Mouse (Mus musculus): ENCODE measurements around the gene Man2b1.

Man2b1 gene

DNA sequence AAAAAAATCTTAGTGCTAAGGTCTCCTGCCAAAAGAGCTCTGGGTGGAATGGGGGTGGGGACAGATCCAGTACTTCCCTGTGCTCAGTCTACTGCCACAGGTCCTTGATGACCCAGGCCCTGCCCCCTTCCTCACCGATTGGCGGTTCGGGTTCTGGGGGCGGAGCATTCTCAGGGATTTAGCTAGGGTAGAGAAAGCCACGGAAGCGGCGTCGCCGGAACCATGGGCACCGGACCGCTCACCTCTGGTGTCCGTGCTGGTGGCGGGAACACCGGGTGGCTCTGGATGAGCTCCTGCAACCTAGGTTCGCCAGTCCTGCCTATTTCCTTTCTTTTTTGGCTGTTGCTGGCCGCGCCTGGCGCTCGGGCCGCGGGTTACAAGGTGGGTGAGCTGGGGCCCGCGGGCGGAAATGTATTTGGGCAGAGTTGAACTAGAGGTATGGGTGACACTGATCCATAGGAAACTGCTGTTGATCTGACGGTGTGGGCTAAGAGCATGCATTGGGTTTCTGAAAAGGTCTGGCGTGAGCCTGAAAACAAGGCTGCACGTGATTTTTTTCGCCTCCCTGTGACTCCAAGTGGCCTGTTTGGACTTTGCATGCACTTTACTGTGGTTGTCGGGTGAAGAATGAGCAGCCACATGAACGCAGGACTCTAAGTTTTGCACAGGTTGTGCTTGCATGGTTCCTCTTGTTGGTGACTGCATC is at the start of gene Man2b1:
Gene Man2b1, plus strand, starts transcription at position 163 of the 706 bp plus-strand sequence.
- DNase-seq (ENCODE audit: low spot score in 2 of 2), result peak; percentile 94

DNA sequence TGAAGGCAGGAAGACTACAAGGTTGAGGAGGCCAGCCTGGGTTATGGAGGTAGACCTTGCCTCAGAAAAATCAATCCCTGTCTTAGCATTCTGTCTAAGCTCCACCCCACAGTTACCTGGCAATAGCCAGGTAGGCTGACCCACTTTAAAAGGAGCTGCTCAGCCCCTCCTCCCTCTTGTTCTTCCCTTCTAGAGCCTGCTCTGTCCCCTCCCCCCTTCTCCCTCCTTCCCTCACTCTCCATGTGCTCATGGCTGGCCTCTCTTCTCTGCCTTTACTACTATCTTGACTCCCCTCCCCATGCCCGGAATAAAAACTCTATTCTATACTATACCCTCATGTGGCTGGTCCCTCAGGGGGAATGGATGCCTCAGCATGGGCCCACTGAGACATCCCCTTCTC is 49.2 kb upstream of the Man2b1 start:
- DNase-seq (ENCODE audit: low spot score in 2 of 2), result no peak

DNA sequence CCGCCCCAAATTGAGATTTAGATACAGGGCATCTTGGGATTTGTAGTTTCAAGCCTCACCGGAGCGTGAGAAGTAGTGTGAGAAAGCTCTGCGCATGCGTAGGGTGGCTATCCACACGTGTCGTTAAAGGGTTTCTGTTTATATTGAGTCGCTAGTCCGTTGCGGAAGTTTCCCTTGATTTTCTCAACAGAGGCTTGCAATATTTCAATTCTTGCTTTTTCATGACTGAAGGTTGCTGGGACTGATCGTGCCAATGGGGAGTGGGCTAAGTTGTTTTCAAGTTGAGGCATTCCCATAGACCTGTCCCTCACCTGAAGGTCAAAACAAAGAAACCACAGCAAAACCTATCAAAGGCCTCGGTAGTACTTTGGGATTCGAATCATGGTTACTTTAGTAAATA is 48.3 kb upstream of the Man2b1 start:
- peak; percentile 88 to 90 for DNase-seq (ENCODE audit: low spot score in 2 of 2)

DNA sequence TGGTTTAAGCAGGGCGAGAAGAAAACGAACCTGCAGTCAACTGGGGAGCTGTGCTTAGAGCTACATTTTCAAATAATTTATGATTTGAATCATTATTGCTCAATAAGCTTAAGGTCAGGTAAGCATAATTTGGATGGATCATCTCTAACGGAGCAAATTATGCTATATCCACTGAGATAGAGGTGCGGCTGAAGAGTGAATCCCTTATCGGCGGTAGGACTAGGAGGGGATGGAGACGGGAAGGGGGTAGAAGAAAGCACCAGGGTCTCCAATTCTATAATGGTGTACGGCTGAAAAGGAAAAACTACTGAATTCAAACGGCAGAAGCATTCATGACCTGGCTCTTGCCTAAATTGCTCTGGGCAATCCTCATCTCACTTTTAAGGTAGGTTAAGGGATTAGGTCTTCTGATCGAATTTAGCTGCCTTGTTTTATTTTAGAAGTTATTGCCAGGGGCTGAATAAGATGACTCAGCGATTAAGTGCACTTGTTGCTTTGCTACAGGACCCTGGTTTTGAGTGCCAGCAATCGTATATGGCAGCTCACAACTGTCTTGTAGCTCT is 47.8 kb upstream of the Man2b1 start:
- DNase-seq (ENCODE audit: low spot score in 2 of 2), result no peak

DNA sequence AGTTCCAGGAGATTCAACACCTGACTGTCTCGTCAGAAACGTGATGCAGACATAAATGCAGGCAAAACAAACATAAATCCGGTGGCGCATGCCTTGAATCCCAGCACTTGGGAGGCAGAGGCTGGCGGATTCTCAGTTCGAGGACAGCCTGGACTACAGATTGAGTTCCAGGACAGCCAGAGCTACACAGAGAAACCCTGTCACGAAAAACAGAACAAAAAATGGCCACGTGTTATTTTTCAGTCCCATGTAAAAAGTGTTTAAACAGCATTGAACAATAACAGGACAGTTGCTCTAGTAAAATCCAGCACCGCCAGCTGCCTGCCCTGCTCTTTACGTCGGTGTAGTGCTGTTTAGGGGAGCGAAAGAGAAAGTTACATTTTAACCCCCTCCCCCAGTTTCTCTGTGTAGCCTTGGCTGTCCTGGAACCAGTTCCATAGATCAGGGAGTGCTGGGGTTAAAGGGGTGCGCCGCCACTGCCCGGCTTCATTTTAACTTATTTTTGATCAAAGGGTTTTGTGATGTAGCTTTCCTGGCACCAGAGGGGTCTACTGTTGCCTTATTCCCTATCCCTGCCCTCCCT is 47.3 kb upstream of the Man2b1 start:
- DNase-seq (ENCODE audit: low spot score in 2 of 2), result no peak

DNA sequence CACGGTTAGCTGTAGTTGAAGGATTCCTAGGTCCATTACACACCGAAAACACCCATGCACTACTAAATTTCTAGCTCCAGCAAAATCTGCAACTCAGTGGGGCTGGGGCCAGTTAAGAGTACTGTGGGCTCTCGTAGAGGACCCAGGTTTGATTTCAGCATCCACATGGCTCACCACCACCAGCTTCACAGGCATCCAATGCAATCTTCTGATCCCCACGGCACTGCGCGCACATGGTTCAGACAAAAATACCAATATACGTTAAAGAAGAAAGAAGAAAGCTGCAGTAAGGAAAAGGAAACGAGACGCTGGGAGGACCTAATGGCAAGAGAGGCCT is 46.7 kb upstream of the Man2b1 start:
- DNase-seq (ENCODE audit: low spot score in 2 of 2), result no peak

DNA sequence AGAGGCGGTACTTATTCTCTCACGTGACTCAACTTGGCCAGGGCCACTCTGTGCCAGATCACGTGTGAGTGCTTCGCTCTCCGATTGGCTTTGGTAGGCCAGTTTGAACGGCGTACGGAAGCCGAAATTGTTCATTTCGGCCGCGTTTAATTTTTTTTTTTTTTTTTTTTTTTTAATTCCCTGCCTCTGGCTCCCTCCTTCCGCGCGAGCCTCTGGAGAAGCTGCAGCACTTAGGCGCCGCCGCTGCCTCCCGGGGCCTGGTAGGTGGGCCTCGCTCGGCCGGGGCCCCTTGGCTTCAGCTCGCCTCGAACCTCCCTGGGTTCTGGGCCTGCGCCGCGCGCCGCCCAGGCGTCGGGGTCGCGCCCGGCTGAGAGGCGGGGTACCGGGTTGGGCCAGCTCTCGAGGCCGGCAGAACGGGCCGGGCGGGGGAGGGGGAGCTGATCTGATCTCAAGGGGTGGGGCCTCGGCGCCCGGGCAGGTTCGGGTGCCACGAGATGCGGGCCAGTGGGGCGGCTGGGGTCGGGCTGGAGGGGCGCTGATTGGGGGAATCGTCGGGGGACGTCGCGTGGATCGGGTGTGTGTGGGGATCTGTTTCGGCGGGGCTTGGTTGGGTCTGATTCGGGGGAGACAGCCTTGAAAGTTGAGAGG is 46.2 kb upstream of the Man2b1 start, which contains the start of gene Tnpo2:
Gene Tnpo2, plus strand, starts transcription at position 198 of the 648 bp plus-strand sequence.
- peak; percentile 96 to 98 for DNase-seq (ENCODE audit: low spot score in 2 of 2)

DNA sequence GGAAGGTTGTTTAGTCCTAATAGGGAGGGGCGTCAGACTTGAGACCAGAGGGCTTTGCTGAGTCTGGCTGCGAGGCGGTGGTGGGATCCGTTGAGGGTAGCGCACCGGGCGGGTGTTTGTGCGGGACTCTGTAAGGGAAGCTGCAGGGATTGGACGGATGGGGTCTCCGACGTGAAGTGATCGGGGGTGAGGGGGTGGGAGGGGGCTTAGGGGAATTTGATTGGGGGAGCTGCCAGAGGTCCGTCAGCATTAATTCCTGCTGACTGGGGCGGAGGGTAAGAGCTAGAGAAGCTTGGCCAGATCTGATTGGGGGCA is 45.7 kb upstream of the Man2b1 start:
- DNase-seq (ENCODE audit: low spot score in 2 of 2), result no peak

DNA sequence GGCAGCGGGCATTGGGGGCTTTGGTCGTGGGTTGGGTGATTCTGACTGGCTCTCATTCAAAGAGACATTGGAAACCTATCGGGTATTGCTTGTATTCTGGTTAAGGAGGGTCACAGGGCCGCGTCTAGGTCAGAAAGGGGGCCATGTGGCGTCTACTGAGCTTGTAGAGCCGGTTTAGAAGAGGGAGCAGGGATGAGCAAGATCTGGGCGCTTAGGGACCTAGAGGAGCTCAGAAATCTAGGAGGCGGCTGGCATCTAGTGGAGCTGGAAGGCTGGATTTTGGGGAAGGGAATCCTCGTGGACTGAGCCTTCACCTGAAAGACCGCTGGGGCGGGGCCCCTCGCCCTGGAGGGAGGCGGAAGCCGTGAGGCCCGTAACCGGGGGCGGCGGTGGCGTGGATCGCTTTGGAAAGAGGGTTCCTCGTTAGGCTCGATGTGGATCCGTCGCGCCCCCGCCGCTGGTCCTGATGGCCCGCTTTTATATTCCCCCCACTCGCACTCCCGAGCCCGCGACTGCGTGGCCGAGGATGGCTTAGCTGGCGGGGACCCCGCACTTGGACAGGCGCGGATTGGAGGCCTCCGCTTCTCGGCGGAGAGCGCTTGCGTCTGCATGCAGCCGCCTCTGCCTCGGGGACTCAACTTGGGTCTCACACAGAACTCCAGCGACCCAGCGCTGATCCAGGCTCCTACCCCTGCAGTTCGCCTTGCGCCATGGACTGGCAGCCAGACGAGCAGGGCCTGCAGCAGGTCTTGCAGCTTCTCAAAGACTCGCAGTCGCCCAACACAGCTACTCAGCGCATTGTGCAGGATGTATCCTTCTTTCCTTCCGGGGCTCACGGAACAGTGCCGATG is 45.2 kb upstream of the Man2b1 start:
- DNase-seq (ENCODE audit: low spot score in 2 of 2), result peak; percentile 61 to 67

DNA sequence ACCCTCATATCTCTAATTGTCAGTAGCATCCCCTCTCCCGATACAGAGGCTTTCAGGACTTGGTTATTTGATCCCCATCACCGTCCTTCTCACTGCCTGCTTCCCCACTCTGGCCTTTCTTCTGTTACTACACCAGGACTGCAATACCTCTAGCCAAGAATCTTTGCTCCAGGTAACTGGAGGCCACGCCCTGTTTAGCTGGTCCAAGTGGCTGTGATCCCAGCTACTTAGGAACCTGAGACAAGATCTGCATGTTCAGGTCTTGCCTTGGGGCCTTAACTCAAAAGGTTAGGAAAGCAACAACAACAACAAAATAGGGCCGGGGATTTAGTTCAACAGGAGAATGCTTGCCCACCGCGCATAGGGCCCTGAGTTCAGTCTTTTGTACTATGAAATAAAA is 39.5 kb upstream of the Man2b1 start:
- no peak for DNase-seq (ENCODE audit: low spot score in 2 of 2)

DNA sequence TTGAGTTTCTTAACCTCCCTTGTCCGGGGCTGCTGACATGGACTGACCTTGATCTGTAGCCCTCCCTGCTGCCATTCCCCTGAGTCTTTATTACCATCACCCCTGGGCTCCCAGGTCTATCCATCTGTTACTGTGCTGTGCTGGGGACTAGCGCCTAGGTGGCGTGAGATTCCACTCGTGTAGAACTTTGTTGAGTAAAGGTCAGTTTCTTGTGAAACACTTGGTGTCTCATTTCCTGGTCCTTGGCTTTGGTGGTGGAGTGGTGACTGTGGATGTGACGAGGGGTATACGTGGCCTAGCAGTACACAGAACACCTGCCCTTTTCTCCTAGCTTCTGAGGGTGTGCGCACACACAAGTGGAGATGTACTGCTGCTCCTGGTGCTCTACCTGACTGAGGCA is 25.7 kb upstream of the Man2b1 start:
- no peak for DNase-seq (ENCODE audit: low spot score in 2 of 2)

DNA sequence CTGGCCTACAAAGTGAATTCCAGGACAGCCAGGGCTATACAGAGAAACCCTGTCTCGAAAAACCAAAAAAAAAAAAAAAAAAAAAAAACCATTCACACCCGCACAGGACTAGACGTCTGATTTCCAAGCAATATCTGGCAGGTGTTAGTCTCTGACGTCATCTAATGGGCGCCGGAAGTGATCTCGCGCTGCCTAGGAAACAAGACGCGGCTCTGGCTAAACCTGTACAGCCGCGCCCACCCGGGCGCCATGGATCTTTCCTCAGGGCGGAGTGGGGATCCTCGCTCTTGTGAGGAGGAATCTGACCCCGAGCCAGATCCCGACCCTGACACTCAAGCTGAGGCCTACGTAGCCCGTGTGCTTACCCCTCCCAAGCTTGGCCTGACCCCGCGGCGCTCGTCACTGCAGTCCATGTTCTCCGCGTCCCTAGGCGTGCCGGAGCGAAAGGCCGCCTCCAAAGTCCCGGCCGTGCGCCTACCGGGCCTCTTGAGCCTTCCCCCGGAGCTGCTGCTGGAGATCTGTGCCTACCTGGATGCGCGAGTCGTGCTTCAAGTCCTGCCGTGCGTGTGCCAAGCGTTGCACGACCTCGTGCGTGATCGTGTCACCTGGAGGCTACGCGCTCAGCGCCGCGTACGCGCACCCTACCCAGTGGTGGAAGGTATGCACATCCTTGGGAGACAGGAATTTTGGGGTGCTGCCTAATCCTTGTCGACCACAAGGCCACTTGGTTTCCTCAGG is 23.0 kb upstream of the Man2b1 start, which contains the start of gene Fbxw9:
Gene Fbxw9, plus strand, starts transcription at position 177 of the 738 bp plus-strand sequence.
- peak; percentile 94 to 97 for DNase-seq (ENCODE audit: low spot score in 2 of 2)

DNA sequence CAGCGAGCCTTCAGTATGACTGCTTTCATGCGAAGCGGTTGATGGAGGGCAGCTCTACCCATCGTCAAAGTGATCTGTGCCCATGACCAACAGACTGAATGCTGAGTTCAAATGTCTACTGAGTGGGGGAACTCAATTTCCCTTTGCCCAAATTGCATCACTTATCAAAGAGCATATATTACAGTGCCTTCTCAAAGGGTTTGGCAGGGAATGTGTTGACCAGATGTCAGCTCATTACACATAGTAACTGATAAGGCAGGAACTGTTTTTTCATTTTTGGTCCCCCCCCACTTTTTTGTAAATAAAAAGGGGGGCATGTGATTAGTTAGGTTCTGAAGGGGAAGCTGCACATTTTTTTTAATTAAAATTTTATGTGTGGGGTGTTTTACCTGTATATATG is 20.5 kb upstream of the Man2b1 start:
- no peak for DNase-seq (ENCODE audit: low spot score in 2 of 2)

DNA sequence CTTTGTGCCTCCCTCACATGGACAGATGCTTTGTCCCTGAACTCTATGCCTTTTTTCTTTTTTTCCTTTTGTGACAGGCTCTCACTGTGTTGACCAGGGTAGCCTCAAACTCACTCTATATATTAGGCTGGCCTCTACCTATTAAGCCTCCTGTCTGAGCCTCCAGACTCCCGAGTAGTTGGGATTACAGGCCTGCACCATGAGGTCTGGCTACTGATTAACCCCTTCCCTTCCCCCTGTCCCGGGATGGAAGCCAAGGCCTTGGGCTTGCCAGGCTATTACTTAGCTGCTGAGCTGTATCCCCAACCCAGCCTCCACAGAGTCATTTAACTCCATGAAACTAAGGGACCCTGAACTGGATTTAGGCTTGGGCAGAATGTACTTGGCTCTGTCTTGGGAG is 17.9 kb upstream of the Man2b1 start:
- no peak for DNase-seq (ENCODE audit: low spot score in 2 of 2)

DNA sequence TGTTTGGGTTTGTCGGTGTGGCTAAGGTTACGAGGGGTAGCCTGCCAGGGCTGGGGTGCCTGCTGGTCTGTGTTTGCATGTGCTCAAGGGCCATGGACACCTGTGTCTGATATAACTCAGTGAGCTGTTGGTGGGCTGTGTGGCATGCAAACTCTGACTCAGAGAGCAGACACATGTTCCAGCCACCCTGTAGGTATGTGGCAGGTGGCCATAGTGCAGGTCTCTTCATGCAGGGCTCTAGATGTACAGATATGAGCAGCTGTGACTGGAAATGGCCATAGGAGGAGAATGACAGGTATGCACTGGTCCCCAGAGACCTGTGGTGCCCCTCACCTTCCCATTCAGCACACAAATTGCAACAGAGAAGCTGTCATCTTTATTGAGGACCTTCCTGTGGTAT is 15.9 kb upstream of the Man2b1 start:
- no peak for DNase-seq (ENCODE audit: low spot score in 2 of 2)

DNA sequence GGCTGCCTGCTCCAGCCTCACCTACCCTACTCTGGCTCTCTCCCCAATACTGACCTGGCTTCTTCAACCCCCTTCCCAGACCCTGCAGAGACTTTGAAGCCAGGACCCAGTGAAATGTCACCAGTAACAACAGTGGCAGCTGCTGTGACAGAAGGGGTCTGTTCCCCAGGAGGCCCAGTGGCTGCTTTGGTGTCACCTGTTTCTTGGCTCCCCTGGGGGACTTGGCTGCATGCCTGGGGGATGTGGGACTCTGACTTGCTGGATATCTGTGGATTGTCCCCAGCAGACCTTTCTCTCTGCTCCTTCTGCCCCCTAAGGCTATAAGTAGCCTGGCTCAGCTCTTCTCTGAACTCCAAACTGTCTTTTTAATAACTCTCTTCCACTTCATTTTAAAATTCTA is 15.1 kb upstream of the Man2b1 start, which contains the start of gene Gm5741:
Gene Gm5741, minus strand, starts transcription at position 1 of the 400 bp plus-strand sequence.
- DNase-seq (ENCODE audit: low spot score in 2 of 2), result no peak

DNA sequence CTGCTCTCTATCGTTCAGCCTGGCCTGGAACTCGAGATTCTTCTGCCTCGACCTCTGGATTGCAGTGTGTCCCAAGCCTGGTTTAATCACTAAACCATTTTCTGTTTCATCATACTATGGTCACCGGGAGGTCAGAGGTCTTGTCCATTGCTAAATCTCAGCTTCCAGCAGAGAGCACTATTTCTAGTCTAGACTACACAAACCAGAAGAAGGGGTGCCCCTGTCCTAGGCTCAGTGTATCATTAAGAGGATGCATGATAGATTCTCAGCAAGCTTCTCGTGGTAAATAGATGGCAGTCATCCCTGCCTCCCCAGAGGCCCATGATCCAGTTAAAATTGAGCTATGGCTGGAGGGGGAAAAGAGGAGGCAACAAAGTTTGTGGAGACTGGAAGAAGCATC is 12.0 kb upstream of the Man2b1 start:
- no peak for DNase-seq (ENCODE audit: low spot score in 2 of 2)

DNA sequence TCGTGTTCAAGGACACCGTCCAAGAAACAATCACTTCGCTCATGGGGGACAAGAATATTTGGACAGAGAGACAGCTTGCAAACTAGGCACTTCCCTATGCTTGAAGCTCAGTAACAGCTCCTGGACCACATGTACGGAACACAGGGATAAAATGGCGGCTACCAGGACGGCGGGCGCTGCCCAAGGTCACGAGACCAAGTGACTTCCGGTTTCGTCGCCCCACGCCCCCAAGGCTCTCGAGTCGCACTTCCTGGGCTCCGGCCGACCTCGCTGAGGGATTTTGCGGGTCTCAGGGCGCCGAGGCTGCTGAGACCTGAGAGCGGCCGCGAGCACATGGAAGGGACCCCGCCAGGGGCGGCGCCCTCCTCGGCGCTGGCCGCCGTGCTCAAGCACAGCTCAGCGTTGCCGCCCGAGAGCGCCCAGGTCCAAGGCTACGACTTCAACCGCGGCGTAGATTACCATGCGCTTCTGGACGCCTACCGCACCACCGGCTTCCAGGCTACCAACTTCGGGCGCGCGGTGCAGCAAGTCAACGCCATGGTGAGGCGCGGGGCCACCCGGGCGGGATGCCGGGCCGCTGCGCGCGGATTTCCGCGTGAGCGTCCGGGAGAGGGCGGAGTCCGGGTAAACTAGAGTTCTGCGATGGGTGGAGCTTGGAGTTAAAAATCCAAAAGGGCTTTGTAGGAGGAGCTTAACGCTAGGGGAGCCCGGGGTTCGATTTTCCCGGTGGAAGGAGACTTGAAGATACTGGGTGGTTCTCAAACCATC is 11.4 kb upstream of the Man2b1 start, which contains the start of gene Dhps:
Gene Dhps, plus strand, starts transcription at position 244 of the 768 bp plus-strand sequence.
- DNase-seq (ENCODE audit: low spot score in 2 of 2), result peak; percentile 96

DNA sequence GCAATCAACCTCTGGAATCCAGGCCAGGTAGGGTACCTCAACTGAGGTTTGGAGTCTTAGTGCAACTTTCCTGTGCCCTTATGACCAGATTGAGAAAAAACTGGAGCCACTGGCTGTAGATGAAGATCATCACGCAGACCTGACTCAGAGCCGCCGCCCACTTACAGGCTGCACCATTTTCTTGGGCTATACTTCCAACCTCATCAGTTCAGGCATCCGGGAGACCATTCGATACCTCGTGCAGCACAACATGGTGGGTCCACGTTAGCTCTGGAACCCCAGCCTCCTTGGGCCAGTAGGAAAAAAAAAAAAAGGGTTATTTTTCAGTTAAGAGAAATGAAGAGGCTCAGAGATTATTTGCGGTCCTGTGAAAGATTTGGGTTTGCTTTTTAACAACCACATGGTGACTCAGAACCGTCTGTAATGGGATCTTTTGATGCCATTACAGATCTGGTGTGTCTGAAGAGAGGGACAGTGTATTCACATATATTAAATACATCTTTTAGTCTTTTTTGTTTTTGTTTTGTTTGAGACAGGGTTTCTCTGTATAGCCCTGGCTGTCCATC is 10.6 kb upstream of the Man2b1 start:
- DNase-seq (ENCODE audit: low spot score in 2 of 2), result peak in 1 of 2 experiments; percentile 60

DNA sequence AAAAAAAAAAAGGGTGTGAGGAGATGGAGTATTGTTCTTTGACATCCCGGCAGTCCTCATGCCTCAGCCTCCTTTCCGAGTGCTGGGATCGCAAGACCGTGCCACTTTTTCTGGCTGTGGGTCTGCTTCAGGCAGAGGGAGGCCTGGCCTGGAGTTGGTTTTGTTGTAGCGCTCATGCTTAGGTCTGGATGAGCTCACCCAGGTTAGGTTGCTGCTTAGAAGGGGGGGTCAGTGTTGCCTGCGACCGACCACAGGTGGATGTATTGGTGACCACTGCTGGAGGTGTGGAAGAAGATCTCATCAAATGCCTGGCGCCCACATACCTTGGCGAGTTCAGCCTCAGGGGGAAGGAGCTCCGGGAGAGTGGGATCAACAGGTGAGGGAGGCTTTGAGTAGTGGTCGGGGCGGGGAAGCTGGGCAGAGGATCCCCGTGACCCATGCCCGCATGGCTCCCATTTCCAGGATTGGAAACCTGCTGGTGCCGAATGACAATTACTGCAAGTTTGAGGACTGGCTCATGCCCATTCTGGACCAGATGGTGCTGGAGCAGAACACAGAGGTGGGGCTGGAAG is 9.9 kb upstream of the Man2b1 start:
- peak in 1 of 2 experiments; percentile 38 for DNase-seq (ENCODE audit: low spot score in 2 of 2)

Measured in right cerebral cortex, postnatal 10 days (tissue).